Mouse (Mus musculus) midbrain, embryonic 11.5 days (tissue): ENCODE measurements around the gene Sec31b. TPM values are rescaled to one million over a fixed set of nuclear protein-coding genes. Genes with fewer than 3 reads are reported as not detected.

Experiments used
- ATAC-seq: fragments of 200-750 bp; cut with Nextera tagmentation; 2 replicates; pipeline ENCODE4 v1.8.0; 2017; ENCODE audit warnings: moderate TSS enrichment, moderate library complexity; ENCODE audit not compliant: low FRiP score
- DNase-seq: peaks from one replicate; pipeline ENCODE4 v3.0.0; 2015; ENCODE audit warnings: low spot score; ENCODE audit errors: missing footprints
- H3K27ac ChIP-seq: fragments of 300-500 bp; sonication (generic); 2 replicates; pipeline ENCODE4 v1.5.1; 2014; ENCODE audit warnings: low read depth, low read length
- H3K27me3 ChIP-seq: fragments of 300-500 bp; sonication (generic); 2 replicates; pipeline ENCODE4 v1.6.1; 2014; ENCODE audit warnings: mild to moderate bottlenecking, low read length, moderate library complexity, mixed read lengths; ENCODE audit not compliant: control insufficient read depth, insufficient read depth
- H3K36me3 ChIP-seq: fragments of 300-500 bp; sonication (generic); 2 replicates; pipeline ENCODE4 v1.6.1; 2014; ENCODE audit warnings: mild to moderate bottlenecking, low read length, moderate library complexity, mixed read lengths; ENCODE audit not compliant: control insufficient read depth, insufficient read depth
- H3K4me1 ChIP-seq: fragments of 300-500 bp; sonication (generic); 2 replicates; pipeline ENCODE4 v1.6.1; 2014; ENCODE audit warnings: low read length; ENCODE audit not compliant: control insufficient read depth, insufficient read depth
- H3K4me2 ChIP-seq: fragments of 300-500 bp; sonication (generic); 2 replicates; pipeline ENCODE4 v1.6.1; 2014; ENCODE audit warnings: mild to moderate bottlenecking, moderate library complexity
- H3K4me3 ChIP-seq: fragments of 300-500 bp; sonication (generic); 2 replicates; pipeline ENCODE4 v1.5.1; 2014; ENCODE audit warnings: low read depth, low read length
- H3K9ac ChIP-seq: fragments of 300-500 bp; sonication (generic); 2 replicates; pipeline ENCODE4 v1.6.1; 2014; ENCODE audit warnings: low read length
- H3K9me3 ChIP-seq: fragments of 300-500 bp; sonication (generic); 2 replicates; pipeline ENCODE4 v1.6.1; 2016; ENCODE audit warnings: low read length; ENCODE audit not compliant: control insufficient read depth
- WGBS: fragments of 180-500 bp; shearing (Covaris S2); extraction: QIAGEN DNeasy Blood & Tissue Kit; methylation state at CpG from one replicate; pipeline ENCODE4 v1.1.7; 2014; 5-methylcytosine and 5-hydroxymethylcytosine counted together
- polyA plus RNA-seq: library from polyadenylated mRNA; unstranded; fragments of >200 nt; fragmentation: Nextera tagmentation; extraction: Ambion mirVana; gene quantifications from 2 replicates; pipeline ENCODE4 v1.2.1, GENCODE M21; 2014

Sec31b gene
- polyA plus RNA-seq, 1 experiment from 2014 or later, result 0.18 TPM

- no peak overlapping the region for H3K9ac ChIP-seq
- ATAC-seq, result no peak
- no peaks in the 10 kb centered on the region for H3K9me3 ChIP-seq
- no peak for DNase-seq
- peaks cover 6% of the 10 kb centered on the region for H3K36me3 ChIP-seq
- H3K27me3 ChIP-seq, result no peaks in the 10 kb centered on the region
- H3K4me2 ChIP-seq, result no peak overlapping the region
- 84% methylated on average over 7 of the region's 7 CpGs for WGBS
- no peak overlapping the region for H3K27ac ChIP-seq
- no peak overlapping the region for H3K4me3 ChIP-seq
- H3K4me1 ChIP-seq, result no peaks in the 10 kb centered on the region
Observed at GRCm38 (mm10) chr19:44576275-44576674, 30.6 kb upstream of the Sec31b start.

DNA sequence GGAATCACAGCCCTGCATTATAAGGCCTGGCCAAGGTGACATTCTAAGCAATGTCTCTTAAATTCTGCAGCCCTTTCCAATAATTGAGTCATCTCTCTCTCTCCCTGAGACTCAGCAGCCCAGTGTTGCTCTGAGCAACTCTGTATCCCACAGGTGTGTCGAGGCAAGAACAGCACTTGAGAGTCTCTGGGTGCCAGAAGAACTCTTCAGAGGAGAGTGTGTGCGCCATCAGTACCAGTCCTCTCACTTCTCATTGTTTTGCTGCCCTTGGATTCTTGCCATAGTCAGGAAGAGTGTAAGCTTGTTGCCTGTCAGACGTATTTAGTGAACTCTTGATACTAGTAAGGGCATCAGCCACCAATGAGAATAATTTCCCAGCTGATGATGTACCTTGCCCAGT is 22.1 kb upstream of the Sec31b start:
- ATAC-seq, result no peak
- H3K4me3 ChIP-seq, result no peak overlapping the region
- no peaks in the 10 kb centered on the region for H3K27me3 ChIP-seq
- no peak overlapping the region for H3K27ac ChIP-seq
- WGBS, result 94% methylated on average over 3 of the region's 3 CpGs
- no peaks in the 10 kb centered on the region for H3K9me3 ChIP-seq
- H3K4me2 ChIP-seq, result no peak overlapping the region
- H3K4me1 ChIP-seq, result peaks cover 11% of the 10 kb centered on the region
- no peak overlapping the region for H3K9ac ChIP-seq
- DNase-seq, result no peak
- H3K36me3 ChIP-seq, result peaks cover 29% of the 10 kb centered on the region

DNA sequence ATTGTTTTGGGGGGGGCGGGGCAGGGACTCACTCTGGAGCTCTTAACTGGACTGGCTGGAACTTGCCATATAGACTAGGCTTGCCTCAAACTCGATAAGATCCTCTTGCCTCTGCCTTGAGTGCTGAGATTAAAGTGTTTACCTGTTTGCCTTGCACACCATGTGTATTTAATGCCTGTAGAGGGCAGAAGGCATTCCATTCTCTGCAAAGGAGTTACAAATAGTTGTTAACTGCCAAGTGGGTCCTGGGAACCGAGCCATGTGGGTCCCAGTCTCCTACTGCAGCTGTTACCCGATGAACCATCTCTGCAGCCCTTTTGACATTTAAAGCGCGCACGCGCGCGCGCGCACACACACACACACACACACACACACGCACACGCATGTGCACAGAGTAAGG is 18.3 kb upstream of the Sec31b start:
- Histone ChIP-seq H3K4me1 (peaks cover 11% of the 10 kb centered on the region), H3K4me2 (no peak overlapping the region; the same call in 1 of the 2 replicates), H3K9me3 (no peaks in the 10 kb centered on the region), H3K4me3 (no peak overlapping the region), H3K36me3 (peaks cover 19% of the 10 kb centered on the region), H3K27ac (no peak overlapping the region), H3K9ac (no peak overlapping the region), H3K27me3 (no peaks in the 10 kb centered on the region)
- 93% methylated on average over 14 of the region's 14 CpGs for WGBS
- DNase-seq, result no peak
- no peak for ATAC-seq

- H3K4me2 ChIP-seq, result peak within 1 kb of the TSS; percentile 84
- ATAC-seq (peak; percentile 98), DNase-seq (peak; percentile 100)
- peaks cover 11% of the 10 kb centered on the region for H3K4me1 ChIP-seq
- H3K9ac ChIP-seq, result peak within 1 kb of the TSS; percentile 88
- peaks cover 11% of the 10 kb centered on the region; the same call in 1 of the 2 replicates for H3K36me3 ChIP-seq
- WGBS, result under 1% methylated on average over 33 of the region's 33 CpGs
- peak within 1 kb of the TSS; percentile 69 for H3K27ac ChIP-seq
- no peaks in the 10 kb centered on the region for H3K9me3 ChIP-seq
- no peaks in the 10 kb centered on the region for H3K27me3 ChIP-seq
- peak within 1 kb of the TSS; percentile 83 for H3K4me3 ChIP-seq
Observed at GRCm38 (mm10) chr19:44562652-44563206, 17.1 kb upstream of the Sec31b start, which contains the start of gene Hif1an. Gene Hif1an, plus strand, starts transcription at chr19:44562850.

GRCm38 (mm10) chr19:44554861-44555590 is 9.4 kb upstream of the Sec31b start, which contains the start of gene Ndufb8:
Gene Ndufb8, minus strand, starts transcription at chr19:44555440.
- H3K27ac ChIP-seq, result no peak within 1 kb of the TSS
- H3K4me1 ChIP-seq, result peaks cover 7% of the 10 kb centered on the region
- peak within 1 kb of the TSS; percentile 93 for H3K4me3 ChIP-seq
- H3K9me3 ChIP-seq, result no peaks in the 10 kb centered on the region
- WGBS, result under 1% methylated on average over 50 of the region's 50 CpGs
- H3K9ac ChIP-seq, result peak within 1 kb of the TSS; percentile 90
- H3K36me3 ChIP-seq, result peaks cover 9% of the 10 kb centered on the region; the same call in 1 of the 2 replicates
- H3K27me3 ChIP-seq, result no peaks in the 10 kb centered on the region
- H3K4me2 ChIP-seq, result peak within 1 kb of the TSS; percentile 91
- ATAC-seq (peak; percentile 92), DNase-seq (peak; percentile 100)

DNA sequence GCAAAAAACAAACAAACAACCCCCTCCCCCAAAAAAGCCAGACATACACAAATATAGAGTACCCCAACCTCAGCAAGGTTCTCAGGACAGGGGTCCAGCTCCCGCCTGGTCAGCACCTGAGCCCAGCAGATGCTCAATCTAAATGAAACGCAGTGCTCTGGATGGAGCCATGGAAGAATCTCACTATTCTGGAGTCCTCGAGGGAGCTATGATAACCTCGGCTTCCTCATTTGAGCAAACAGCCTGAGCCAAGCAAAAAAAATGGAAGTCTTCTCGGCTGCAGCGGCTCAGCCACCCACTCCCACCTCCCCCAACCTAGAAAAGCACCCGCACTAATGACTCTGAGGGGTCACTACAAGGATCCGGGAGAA is 8.8 kb upstream of the Sec31b start:
- peak overlapping the region; percentile 91 for H3K4me2 ChIP-seq
- no peak overlapping the region for H3K27ac ChIP-seq
- H3K4me3 ChIP-seq, result peak overlapping the region; percentile 93
- 0 out of 2 replicates have a peak, but pooled peaks have one; percentile 17 for ATAC-seq
- DNase-seq, result no peak
- peaks cover 7% of the 10 kb centered on the region for H3K4me1 ChIP-seq
- H3K36me3 ChIP-seq, result peaks cover 13% of the 10 kb centered on the region; the same call in 1 of the 2 replicates
- H3K9me3 ChIP-seq, result no peaks in the 10 kb centered on the region
- peak overlapping the region; percentile 90 for H3K9ac ChIP-seq
- H3K27me3 ChIP-seq, result no peaks in the 10 kb centered on the region
- 6% methylated on average over 8 of the region's 8 CpGs for WGBS

GRCm38 (mm10) chr19:44553286-44553685 is 7.6 kb upstream of the Sec31b start:
- Histone ChIP-seq H3K4me3 (no peak overlapping the region), H3K4me2 (no peak overlapping the region)

GRCm38 (mm10) chr19:44552731-44553130 is 7.1 kb upstream of the Sec31b start, which contains the start of gene Gm20538:
Gene Gm20538, minus strand, starts transcription at chr19:44552831.
- DNase-seq, result no peak
- Histone ChIP-seq H3K36me3 (peaks cover 13% of the 10 kb centered on the region; the same call in 1 of the 2 replicates), H3K27me3 (no peaks in the 10 kb centered on the region), H3K4me3 (no peak within 1 kb of the TSS), H3K9me3 (no peaks in the 10 kb centered on the region), H3K9ac (no peak within 1 kb of the TSS), H3K4me1 (peaks cover 7% of the 10 kb centered on the region), H3K27ac (no peak within 1 kb of the TSS), H3K4me2 (no peak within 1 kb of the TSS)
- 94% methylated on average over 4 of the region's 4 CpGs for WGBS
- no peak for ATAC-seq

More at GRCm38 (mm10) chr19:44553286-44553685, 7.6 kb upstream of the Sec31b start:
- no peak overlapping the region for H3K9ac ChIP-seq
- ATAC-seq (no peak), DNase-seq (no peak)
- H3K27me3 ChIP-seq, result no peaks in the 10 kb centered on the region
- no peaks in the 10 kb centered on the region for H3K9me3 ChIP-seq
- 94% methylated on average over 4 of the region's 4 CpGs for WGBS
- H3K4me1 ChIP-seq, result peaks cover 7% of the 10 kb centered on the region
- no peak overlapping the region for H3K27ac ChIP-seq
- H3K36me3 ChIP-seq, result peaks cover 13% of the 10 kb centered on the region; the same call in 1 of the 2 replicates

DNA sequence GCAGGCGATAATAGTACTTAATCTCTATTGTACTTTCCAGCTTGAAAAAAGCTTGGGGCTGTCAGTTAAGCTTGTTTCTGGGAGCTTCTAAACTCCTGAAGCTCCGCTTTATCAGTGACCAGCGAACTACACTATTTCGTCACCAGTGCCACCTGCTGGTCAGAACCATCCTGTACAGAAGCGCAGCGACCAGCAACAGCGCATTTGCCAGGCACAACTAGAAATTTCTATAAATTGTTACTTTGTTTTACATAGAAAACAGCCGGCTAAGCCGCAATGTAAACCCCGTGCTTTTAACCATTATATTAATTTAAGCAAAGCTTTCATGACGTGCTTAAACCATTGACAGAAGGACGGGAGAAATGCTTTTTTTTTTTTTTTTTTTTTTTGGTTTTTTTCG is 889 bp downstream of the Sec31b start:
- H3K4me2 ChIP-seq, result peak overlapping the region; percentile 79
- WGBS, result 2% methylated on average over 13 of the region's 13 CpGs
- peak overlapping the region; percentile 54 for H3K4me3 ChIP-seq
- peaks cover 1% of the 10 kb centered on the region; the same call in 1 of the 2 replicates for H3K36me3 ChIP-seq
- H3K27ac ChIP-seq, result no peak overlapping the region
- DNase-seq (peak; percentile 98), ATAC-seq (no peak)
- peaks cover 6% of the 10 kb centered on the region for H3K4me1 ChIP-seq
- no peak overlapping the region for H3K9ac ChIP-seq
- peaks cover 4% of the 10 kb centered on the region; the same call in 1 of the 2 replicates for H3K9me3 ChIP-seq
- peaks cover 30% of the 10 kb centered on the region for H3K27me3 ChIP-seq
